Mouse (Mus musculus): ENCODE data around the gene Gpx7.
A peak's percentile ranks its signal among the peaks of the same experiment; 100 is the strongest.

Gpx7 gene

DNA sequence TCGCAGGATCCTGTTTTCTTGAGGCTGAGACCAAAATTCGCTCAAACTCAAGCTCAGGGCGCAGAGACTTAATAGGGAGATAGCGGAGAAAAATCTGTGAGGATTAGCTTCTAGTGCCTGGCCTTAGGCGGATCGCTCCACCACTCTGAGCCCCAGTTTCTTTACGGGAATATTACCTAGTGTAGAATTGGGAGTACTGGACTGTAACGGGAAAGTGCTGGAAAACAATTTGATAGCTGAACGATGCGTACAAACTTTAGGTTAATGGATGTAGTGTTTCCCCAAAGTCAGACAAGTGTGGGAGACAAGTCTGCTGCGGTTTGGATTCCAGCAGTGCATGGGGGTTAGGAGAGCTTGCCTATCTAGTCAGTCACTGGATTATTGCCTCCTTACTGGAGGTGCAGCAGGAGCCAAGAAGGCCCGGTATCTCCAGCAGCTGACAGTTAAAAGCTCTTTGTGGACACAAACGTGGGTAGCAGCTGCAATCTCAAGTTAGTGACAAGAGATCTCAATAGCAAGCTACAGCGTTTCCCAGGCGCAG is at the start of gene Gpx7:
TSS of gene Gpx7 (minus strand) at position 101 of the 541 bp plus-strand sequence.
- H3K27me3 ChIP-seq (ENCODE audit: control insufficient read depth, insufficient read depth, low read length, poor library complexity, severe bottlenecking): no peaks in the 10 kb centered on the region
- DNase-seq (ENCODE audit: low read depth, low spot score): no peak
- no peaks in the 10 kb centered on the region for H3K36me3 ChIP-seq (ENCODE audit: control insufficient read depth, insufficient read depth, low read length, poor library complexity, severe bottlenecking)

DNA sequence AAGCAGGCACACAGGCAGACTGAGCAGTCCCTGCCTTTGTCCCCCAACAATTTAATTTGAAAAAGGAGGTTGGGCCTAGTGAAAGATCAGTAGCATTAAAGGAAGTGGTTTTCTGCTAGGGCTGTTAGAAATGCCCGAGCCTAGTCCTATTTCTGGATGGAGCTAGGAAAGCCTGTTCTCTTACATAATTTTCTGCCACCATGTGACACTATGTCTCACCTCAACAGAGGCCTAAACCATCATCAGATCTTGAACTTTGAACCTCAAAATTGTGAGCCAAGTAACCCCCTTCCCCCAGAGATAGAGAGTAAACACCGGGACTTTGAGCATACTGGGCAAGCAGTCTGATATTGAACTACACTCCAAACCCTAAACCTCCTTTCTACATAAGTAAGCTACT is 49.3 kb upstream of the Gpx7 start:
- peak; percentile 39 for DNase-seq (ENCODE audit: low read depth, low spot score)
- no peaks in the 10 kb centered on the region for H3K27me3 ChIP-seq (ENCODE audit: control insufficient read depth, insufficient read depth, low read length, poor library complexity, severe bottlenecking)
- no peaks in the 10 kb centered on the region for H3K36me3 ChIP-seq (ENCODE audit: control insufficient read depth, insufficient read depth, low read length, poor library complexity, severe bottlenecking)

DNA sequence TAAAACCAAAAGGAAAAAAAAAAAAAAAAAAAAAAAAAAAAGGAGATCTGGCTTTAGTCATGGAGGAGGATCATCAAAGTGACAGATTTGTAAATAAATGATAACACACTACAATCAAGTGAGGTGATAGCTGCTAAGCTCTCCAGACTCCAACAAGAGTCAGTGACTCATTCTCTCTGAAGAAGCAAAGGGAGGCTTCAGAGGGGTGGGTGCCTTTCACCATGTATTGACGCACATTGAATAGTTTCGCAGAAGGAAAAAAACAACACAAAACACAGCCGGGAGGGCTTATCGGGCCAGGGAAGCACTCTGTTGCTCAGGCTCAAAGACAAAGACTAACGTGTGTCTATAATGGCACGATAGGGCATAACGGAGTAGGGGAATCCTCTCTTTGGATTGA is 41.3 kb upstream of the Gpx7 start:
- no peak for DNase-seq (ENCODE audit: low read depth, low spot score)
- H3K36me3 ChIP-seq (ENCODE audit: control insufficient read depth, insufficient read depth, low read length, poor library complexity, severe bottlenecking): no peaks in the 10 kb centered on the region
- H3K27me3 ChIP-seq (ENCODE audit: control insufficient read depth, insufficient read depth, low read length, poor library complexity, severe bottlenecking): no peaks in the 10 kb centered on the region

DNA sequence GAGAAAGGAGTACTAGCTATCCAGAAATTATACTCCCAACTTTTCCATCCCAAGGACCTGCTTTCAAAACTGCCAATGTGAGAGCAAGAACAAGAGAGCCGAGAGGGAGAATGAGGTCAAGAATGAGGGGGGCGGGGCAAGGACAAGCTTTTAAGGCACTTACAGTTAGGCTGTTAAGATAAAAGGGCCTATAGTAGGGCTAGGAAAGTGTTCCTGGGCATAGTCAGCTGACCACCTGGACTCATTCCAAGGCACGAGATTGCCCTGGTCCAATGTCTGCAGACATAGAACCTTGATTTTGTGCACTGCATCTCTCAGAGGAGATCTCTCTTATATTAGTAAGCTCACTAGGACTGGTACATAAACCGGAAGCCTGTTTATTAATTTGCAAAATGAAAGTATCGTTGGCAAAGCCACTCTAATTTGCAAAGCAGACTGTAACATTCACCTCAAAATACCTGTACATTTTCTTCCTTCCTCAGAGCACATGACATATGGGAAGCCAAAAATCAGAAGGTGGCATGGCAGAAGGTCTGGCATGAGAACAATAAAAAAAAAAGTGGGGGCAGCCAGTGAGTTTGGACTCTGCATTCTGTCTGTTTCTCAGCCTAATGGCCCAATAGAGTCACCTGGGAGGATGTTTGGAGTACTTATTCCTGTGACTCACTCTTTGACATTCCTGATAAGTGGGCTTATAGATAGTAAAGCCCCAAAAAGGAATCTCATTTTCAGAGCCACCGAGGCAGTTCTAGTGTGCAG is 31.5 kb upstream of the Gpx7 start:
- Histone ChIP-seq H3K36me3 (ENCODE audit: control insufficient read depth, insufficient read depth, low read length, poor library complexity, severe bottlenecking) (no peaks in the 10 kb centered on the region), H3K27me3 (ENCODE audit: control insufficient read depth, insufficient read depth, low read length, poor library complexity, severe bottlenecking) (no peaks in the 10 kb centered on the region; the same call in 1 of the 2 replicates)
- no peak for DNase-seq (ENCODE audit: low read depth, low spot score)

DNA sequence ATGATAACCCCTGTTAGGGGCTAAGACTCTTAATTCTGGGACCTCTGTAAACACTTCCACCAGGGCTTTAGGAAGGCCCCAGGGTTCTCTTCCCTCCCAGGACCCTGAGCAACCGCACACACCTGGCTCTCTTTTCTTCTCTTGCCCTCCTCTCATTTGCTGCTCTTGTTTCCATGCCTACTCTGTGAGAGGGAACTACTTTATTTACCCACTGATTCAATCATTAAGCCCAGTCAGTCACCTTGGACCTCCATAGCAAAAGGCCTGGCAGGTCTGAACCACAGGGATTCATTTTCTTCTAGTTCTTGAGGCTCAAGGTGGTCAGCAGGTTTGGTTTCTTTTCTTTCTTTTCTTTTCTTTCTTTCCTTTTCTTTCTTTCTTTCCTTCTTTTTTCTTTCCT is 29.5 kb upstream of the Gpx7 start:
- H3K36me3 ChIP-seq (ENCODE audit: control insufficient read depth, insufficient read depth, low read length, poor library complexity, severe bottlenecking): no peaks in the 10 kb centered on the region
- no peak for DNase-seq (ENCODE audit: low read depth, low spot score)
- H3K27me3 ChIP-seq (ENCODE audit: control insufficient read depth, insufficient read depth, low read length, poor library complexity, severe bottlenecking): no peaks in the 10 kb centered on the region; the same call in 1 of the 2 replicates

DNA sequence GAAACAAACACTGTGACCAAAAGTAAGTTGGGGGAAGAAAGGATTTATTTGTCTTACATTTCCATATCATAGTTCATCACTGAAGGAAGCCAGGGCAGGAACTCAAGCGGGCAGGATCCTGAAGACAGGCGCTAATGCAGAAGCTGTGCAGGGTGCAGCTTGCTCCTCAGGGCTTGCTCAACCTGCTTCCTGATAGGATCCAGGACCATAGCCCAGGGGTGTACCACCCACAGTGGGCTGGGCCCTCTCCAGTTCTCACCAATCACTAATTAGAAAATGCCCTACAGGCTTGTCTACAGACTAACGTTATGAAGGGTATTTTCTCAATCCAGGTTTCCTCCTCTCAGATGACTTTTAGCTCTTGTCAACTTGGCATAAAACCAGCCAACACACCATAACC is 28.9 kb upstream of the Gpx7 start:
- no peaks in the 10 kb centered on the region; the same call in 1 of the 2 replicates for H3K27me3 ChIP-seq (ENCODE audit: control insufficient read depth, insufficient read depth, low read length, poor library complexity, severe bottlenecking)
- no peak for DNase-seq (ENCODE audit: low read depth, low spot score)
- H3K36me3 ChIP-seq (ENCODE audit: control insufficient read depth, insufficient read depth, low read length, poor library complexity, severe bottlenecking): no peaks in the 10 kb centered on the region

DNA sequence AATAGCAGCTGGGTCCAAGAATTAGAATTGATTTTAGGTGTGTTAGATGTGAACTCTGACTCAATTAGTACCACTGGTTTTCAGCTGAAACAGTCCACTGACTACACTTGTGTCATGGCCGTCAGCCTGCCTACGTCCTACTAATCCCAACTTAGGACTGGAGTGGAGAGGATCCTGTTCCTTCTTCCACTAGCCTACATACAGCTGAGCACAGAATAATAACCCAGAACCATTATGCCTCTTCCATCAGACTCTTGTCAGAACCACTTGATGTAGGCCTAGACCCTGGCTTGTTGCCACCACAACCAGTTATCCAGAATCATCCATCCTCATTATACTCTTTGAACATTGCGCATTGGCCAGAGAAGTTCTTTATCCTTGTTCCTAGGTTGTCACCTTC is 28.0 kb upstream of the Gpx7 start:
- Histone ChIP-seq H3K27me3 (ENCODE audit: control insufficient read depth, insufficient read depth, low read length, poor library complexity, severe bottlenecking) (no peaks in the 10 kb centered on the region), H3K36me3 (ENCODE audit: control insufficient read depth, insufficient read depth, low read length, poor library complexity, severe bottlenecking) (no peaks in the 10 kb centered on the region)
- no peak for DNase-seq (ENCODE audit: low read depth, low spot score)

DNA sequence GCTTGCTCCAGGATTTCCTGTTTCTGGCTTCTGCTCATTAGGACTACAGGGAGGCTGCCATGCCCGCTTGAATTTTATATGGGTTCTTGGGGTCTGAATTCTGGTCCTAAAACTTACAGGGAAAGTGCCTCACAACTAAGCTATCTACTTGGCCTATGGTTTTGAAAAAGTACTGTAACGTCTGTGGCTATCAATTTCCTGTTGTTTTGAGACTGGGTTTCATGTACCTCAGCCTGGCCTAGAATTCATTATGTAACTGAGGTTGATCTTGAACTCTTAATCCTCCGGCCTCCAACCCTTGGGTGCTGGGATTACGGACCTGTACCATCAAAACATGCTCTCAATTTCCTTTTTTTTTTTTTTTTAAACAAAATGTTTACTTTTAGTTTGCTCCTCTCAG is 27.5 kb upstream of the Gpx7 start:
- no peaks in the 10 kb centered on the region for H3K27me3 ChIP-seq (ENCODE audit: control insufficient read depth, insufficient read depth, low read length, poor library complexity, severe bottlenecking)
- DNase-seq (ENCODE audit: low read depth, low spot score): no peak
- H3K36me3 ChIP-seq (ENCODE audit: control insufficient read depth, insufficient read depth, low read length, poor library complexity, severe bottlenecking): no peaks in the 10 kb centered on the region

DNA sequence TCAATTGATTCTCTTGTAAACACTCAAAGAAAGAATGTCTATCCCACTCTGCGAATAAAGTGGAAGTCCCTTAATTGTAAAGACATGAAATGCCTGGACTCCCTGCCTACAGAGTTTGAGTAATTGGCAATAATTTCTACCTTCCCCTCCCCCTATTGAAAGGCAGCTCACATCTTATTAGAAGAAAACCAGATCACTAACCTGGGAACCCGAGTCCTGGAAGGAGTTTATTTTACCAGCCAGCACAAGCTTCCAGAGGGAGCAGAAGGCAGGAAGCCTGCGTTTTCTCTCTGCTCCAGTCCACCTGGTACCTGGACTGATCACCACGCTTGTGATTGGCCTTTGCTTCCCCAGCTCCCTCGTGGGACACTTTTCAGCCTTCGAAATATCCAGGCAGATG is 26.6 kb upstream of the Gpx7 start:
- DNase-seq (ENCODE audit: low read depth, low spot score): no peak
- H3K27me3 ChIP-seq (ENCODE audit: control insufficient read depth, insufficient read depth, low read length, poor library complexity, severe bottlenecking): no peaks in the 10 kb centered on the region
- no peaks in the 10 kb centered on the region for H3K36me3 ChIP-seq (ENCODE audit: control insufficient read depth, insufficient read depth, low read length, poor library complexity, severe bottlenecking)

DNA sequence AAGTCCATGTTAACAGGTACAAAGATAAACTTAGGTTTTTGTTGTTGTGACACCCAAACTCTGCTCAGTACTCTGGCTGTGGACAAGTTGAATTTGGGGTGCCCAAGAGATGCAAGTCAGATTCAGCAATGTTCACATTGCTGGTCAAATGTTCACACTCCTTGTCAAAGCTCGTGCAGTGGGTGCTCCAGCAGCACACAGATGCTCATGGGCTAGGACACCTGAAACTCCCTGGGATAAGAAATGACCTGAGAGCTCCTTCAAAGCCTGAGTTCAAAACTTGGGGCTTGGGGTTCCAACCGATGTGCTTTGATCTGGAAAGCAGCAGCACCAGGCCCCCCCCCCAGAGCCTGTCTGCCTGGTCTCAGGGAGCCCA is 24.8 kb upstream of the Gpx7 start:
- H3K27me3 ChIP-seq (ENCODE audit: control insufficient read depth, insufficient read depth, low read length, poor library complexity, severe bottlenecking): no peaks in the 10 kb centered on the region
- H3K36me3 ChIP-seq (ENCODE audit: control insufficient read depth, insufficient read depth, low read length, poor library complexity, severe bottlenecking): no peaks in the 10 kb centered on the region
- no peak for DNase-seq (ENCODE audit: low read depth, low spot score)

DNA sequence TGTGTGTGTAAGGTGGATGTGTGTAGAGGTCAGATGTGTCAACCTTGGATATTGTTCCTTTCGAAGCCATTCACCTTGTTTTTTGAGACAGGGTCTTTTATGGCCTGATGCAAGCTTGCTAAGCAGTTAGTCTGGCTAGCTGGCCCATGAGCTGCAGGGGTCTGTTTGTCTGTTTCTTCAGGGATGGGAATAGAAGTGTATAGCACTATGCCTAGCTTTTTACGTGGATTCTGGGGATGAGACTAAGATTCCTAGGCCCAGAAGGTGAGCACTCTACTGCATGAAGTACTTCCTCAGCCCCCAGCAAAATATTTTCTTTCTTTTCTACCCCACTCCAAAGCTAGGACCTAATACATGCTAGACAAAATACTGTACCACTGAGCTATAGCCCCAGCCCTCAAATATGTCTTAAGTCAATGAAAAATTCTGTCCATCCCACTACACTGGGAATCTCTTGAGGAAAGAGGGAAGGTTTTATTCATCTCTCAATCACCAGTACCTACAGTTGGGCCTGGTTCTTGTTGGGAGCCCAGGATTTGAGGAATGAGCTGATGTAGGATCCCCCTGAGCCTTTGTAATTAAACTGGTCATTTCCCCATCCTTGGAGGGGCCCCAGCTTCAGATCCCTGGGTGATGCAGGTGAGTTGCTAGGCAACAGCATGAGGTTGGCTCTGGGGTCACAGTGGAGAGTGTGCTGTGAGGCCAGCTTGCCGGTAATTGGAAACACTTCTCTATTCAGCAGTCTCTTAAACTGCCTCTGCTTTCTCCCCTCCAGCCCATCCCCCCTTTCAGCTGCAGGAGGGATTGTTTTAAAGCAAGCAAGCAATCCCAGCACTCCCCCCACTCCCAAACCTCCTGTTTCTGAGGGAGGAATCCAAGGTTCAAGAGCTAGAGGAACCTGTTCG is 24.1 kb upstream of the Gpx7 start:
- Histone ChIP-seq H3K36me3 (ENCODE audit: control insufficient read depth, insufficient read depth, low read length, poor library complexity, severe bottlenecking) (no peaks in the 10 kb centered on the region), H3K27me3 (ENCODE audit: control insufficient read depth, insufficient read depth, low read length, poor library complexity, severe bottlenecking) (no peaks in the 10 kb centered on the region)
- DNase-seq (ENCODE audit: low read depth, low spot score): no peak

DNA sequence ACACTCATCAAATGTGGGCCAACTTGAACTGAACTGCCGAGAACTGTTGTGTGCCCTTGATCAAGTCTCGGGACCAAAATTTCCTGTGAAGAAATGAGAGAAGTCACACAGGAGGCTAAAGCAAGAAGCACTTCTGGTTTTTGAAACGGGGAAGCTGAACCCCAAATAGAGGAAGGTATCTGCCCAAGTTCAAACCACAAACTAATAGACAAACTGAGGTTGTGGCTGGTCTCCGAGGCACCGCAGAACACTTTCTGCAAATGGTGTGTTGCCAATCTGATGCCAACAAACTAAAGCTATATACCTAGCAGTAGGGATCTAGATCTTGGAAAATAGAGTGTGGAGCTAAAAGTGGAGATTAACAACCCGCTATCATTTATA is 21.6 kb upstream of the Gpx7 start:
- peak; percentile 66 for DNase-seq (ENCODE audit: low read depth, low spot score)
- Histone ChIP-seq H3K27me3 (ENCODE audit: control insufficient read depth, insufficient read depth, low read length, poor library complexity, severe bottlenecking) (no peaks in the 10 kb centered on the region), H3K36me3 (ENCODE audit: control insufficient read depth, insufficient read depth, low read length, poor library complexity, severe bottlenecking) (no peaks in the 10 kb centered on the region)

DNA sequence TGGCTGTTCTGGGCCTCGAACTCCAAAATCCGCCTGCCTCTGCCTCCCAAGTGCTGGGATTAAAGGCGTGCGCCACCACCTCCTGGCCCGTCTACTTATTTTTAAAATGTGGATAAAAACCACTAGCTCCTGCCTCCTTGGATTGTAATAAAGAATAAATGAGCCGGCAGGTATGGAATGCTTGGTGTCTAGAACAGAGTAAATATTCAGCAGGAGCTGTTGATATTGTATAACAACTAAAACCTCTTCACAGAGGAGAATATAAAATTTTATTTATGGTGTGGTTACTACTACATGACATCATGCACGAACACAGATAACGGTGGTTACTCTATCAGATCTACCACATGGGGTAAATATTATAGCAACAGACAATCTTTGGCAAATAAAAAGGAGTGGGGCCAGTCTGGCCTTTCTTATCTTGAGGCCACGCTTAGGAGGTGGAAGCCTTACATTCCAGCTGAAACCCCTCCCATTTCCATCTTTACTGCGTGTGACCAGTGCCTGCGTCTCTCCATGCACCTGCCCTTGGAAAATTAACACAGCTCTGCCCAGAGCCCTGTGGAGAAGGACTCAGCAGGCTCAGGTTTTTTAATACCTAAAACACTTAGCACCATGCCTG is 21.1 kb upstream of the Gpx7 start:
- no peaks in the 10 kb centered on the region for H3K36me3 ChIP-seq (ENCODE audit: control insufficient read depth, insufficient read depth, low read length, poor library complexity, severe bottlenecking)
- DNase-seq (ENCODE audit: low read depth, low spot score): no peak
- no peaks in the 10 kb centered on the region for H3K27me3 ChIP-seq (ENCODE audit: control insufficient read depth, insufficient read depth, low read length, poor library complexity, severe bottlenecking)

DNA sequence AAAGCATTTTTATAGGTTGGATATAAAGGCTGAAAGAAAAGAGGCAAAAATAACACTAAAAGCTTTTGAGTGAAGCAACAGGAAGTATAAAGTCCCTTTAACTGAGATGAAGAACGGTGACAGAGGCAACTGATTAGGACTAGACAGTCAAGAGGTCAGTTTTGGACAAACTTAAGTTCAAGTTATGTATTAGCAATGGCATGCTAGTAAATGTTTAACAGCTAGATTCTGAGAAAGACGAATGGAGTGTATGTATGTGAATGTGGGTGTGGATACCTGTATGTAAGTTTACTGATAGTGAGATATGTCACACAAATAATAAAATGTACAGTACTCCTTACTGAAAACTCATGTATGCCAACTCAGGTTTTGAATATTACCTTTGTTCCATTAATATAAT is 17.8 kb upstream of the Gpx7 start:
- DNase-seq (ENCODE audit: low read depth, low spot score): no peak
- H3K36me3 ChIP-seq (ENCODE audit: control insufficient read depth, insufficient read depth, low read length, poor library complexity, severe bottlenecking): no peaks in the 10 kb centered on the region
- no peaks in the 10 kb centered on the region for H3K27me3 ChIP-seq (ENCODE audit: control insufficient read depth, insufficient read depth, low read length, poor library complexity, severe bottlenecking)

DNA sequence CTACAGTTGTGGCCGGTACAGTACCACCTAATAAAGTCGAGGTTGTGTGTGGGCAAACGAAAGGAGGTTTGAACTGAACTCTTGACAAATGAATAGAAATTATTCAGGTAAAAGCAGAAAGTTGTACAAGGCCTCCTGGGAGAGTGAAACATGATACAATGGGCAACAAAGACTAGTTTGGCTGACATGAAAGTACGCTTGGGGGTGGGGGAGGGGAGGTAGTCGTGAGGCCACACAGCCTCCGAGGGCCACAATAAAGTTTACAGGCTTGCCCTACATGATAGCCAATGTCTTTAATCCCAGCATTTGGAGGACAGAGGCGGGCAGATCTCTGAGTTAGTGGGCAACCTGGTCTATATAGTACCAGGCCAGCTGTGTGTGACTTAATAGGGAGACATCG is 860 bp upstream of the Gpx7 start:
- no peak for DNase-seq (ENCODE audit: low read depth, low spot score)
- Histone ChIP-seq H3K36me3 (ENCODE audit: control insufficient read depth, insufficient read depth, low read length, poor library complexity, severe bottlenecking) (no peaks in the 10 kb centered on the region), H3K27me3 (ENCODE audit: control insufficient read depth, insufficient read depth, low read length, poor library complexity, severe bottlenecking) (no peaks in the 10 kb centered on the region)

All from splenic B cell, adult 2 months (primary cell).